Mouse (Mus musculus) adrenal gland, postnatal 14 days (tissue): ENCODE data around the gene Wnk2. TPM values are rescaled to one million over a fixed set of nuclear protein-coding genes. Genes with fewer than 3 reads are reported as not detected.
"Not testable (repeated sequence)": the region's sequence is repeated elsewhere in the genome, so short reads cannot be mapped to it uniquely, and the experiment has no call there.

Source experiments
- DNase-seq: peaks from one replicate; pipeline ENCODE4 v3.0.0; 2021; ENCODE audit warnings: mixed read lengths
- total RNA-seq: library from RNA; stranded (reverse); gene quantifications from 2 replicates; pipeline ENCODE4 v1.2.3, GENCODE M21; 2021

The Wnk2 gene
- total RNA-seq, 1 experiment from 2014 or later = 2.6 TPM

DNA sequence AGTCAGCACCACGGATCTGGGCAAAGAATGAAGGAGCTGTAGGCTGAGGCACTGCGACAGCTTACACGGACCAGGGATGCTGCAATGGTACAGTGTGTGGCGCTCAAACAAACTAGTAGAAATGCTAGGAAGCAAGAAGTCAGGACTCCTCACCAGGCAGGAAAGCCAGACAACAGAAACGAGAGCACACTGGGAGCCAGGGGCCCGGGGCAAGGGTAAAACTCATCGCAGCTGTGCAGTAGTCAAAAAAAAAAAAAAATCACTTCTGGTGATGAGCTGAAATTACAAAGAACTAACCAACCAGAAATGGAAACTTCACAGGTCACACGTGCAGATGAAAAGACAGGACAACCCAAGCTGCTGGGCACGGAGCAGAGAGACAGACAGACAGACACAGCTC, 55.2 kb downstream of the Wnk2 start:
- DNase-seq = no peak

GRCm38 (mm10) chr13:49090176-49090575, 57.6 kb downstream of the Wnk2 start:
- no peak for DNase-seq

- peak; percentile 67 for DNase-seq
These were observed 58.9 kb downstream of the Wnk2 start for GRCm38 (mm10) chr13:49088874-49089273.

DNA sequence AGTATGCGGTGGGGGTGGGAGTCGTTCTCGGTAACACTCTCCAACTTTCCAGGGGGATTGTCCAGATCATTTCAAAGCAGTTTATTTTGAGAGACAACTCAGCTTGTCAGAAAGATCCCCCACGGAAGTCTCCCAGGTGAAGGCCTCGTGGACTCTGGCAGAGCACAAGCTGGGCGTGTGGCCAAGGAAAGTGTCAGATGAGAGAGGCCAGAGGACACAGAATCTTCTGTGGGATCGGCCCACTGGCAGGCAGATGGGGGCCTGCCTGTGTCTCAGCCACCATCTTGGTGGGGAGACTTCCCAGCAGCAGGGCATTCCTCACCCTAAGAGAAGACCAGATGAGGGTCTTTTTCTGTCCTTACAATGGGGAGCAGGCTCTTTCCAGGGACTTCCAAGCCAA, 60.4 kb downstream of the Wnk2 start:
- DNase-seq = peak; percentile 71

DNA sequence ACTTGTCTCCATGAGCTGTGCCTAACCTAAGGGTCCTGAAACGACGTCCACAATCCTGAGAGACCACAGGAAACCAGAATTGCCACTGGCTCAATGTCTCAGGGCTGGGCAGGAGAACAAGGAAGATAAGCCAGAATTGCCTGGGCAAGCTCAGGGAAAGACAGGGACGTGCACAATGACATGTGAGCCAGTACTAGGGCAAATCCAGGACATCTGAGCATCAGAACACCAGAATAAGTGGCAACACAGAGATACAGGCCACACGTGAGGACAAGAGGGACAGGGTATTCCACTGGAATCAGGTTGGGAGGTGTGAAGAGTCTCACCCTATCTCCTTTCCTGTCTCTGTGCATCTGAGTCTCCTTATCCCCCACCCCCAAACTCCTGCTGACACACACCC, 61.4 kb downstream of the Wnk2 start:
- no peak for DNase-seq

DNA sequence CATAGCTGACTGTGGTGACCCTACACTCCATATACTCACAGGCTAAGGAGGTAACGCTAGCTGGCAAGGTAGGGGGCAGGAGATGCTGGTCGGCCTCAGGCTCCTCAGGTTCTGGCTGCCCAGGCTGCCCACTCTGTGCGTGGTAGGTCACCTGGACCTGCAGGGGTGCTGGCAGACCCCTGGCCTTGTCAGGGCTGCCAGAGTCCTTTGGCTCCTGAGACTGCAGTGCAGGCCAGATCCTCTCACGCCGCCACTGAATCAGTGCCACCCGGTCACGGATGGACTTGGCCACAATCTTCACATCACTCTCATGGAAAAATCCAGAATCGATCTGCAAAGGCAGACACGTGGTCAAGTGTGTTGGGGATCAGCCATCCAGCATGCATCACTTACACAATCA, 62.6 kb downstream of the Wnk2 start:
- no peak for DNase-seq

DNA sequence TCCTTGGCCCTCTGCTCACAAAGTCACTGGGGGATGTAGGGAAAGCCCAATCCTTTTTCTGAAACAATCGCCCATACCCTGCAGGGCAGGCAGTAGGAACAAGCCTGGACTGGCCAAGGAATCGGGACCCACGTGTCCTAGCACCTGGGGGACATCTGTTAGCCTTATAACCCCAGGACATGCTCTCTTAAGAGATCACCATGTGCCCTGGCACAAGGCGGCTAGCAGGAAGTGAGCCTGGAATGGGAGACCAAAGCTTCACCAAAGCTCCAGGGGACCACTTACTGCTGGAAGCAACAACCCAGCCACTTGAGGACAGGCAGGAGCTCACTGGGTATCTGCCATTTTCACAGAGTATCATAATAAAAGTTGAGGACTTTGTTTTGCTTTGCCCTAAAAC, 63.0 kb downstream of the Wnk2 start:
- no peak for DNase-seq

- no peak for DNase-seq
These were observed 63.9 kb downstream of the Wnk2 start for GRCm38 (mm10) chr13:49083941-49084340.

DNA sequence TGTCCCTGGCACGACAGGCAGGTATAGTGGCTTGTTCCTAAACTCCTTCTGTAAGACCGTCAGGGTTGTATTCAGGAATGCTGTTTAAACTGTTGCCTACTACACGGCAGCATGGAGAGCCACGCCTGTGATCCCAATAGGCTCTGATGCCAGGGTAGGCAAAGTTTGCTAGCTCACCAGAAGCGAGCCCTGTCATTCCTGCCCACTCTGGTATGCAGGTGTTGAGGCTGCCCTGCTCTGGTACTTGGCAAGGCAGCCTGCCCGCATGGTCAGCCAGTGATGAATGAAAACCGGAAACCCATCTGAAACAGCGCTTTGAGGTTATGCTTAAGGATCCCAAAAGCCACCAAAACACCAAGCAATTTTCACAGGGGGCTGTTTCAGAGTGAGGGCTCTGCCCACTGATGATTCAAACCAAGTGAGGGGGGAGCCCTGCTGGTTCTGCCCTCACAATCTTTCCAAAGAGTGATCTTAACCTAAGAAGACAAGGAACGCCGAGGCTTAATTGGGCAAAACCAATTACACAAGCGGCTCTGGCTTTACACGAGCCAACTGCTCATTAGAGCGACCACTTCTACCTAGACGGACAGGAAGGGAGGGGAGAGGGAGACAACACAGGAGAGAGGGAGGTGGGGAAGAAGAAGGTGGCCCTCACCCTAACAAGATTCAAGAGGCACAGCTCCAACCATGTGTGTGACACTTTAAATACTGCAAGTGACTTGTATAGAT, 65.5 kb downstream of the Wnk2 start:
- no peak for DNase-seq

- DNase-seq = no peak
These were observed 71.6 kb downstream of the Wnk2 start for GRCm38 (mm10) chr13:49076196-49076595.

GRCm38 (mm10) chr13:49075377-49075776, 72.4 kb downstream of the Wnk2 start:
- no peak for DNase-seq

DNA sequence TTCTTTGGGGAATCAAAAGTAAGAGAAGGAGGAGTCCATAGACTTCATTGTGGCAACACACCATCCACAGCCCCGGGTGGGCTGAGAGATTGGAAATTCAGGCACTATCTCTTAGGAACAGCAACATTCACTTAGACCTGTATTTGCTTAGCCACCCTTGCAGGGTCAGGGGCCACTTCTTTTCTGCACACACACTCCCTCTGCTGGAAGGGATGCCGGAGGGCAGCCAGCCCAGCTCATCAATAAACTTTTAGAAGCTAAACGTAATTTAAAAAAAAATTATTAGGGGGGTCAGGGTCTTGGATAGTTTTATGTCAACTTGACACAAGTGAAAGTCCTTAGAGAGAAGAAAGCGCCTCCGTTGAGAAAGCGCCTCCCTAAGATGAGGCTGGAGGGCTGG, 74.5 kb downstream of the Wnk2 start:
- no peak for DNase-seq

GRCm38 (mm10) chr13:49071861-49072260, 76.0 kb downstream of the Wnk2 start:
- DNase-seq = no peak

GRCm38 (mm10) chr13:49069979-49070378, 77.8 kb downstream of the Wnk2 start:
- no peak for DNase-seq

DNA sequence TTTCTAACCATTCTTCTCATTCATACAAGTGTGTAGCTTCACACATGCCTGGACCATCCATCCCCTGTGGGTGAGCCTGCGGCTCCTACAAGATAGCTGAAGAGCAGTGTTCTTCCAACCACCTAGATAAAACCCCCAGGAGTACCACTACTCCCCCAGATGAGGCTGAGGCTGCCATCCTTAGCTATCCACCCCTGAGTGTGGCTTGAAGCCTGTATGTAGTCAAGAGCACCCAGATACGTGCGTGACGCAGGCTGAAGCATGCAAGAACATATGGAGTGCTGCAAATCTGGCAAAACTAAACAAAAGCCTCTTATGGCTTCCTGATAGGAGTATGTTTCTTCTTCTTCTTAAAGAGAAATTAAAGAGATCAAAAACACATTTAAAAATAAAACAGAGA, 78.4 kb downstream of the Wnk2 start:
- no peak for DNase-seq

- DNase-seq = no peak
These were observed 83.6 kb downstream of the Wnk2 start for GRCm38 (mm10) chr13:49064257-49064656.

- no peak for DNase-seq
These were observed 87.4 kb downstream of the Wnk2 start for GRCm38 (mm10) chr13:49060456-49060855.

DNA sequence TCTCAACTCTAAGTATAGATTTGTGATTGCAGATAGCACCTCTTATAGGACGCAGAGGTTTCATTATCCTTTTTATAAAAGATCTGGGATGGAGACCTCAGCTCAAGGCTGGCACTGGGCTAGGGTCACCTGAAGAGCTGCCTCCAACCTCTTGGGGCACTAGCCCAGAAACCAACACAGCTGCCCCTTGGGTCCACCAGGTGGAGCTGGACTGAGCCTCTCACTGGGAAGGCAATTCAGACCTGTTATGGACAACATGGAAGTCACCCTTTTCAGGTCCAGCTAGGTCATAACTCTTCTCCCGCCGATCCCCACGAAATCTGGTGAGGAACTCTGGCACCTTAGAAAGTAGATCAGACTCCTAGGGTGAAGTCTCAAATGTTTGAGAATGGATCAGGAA, 89.3 kb downstream of the Wnk2 start:
- peak; percentile 73 for DNase-seq

DNA sequence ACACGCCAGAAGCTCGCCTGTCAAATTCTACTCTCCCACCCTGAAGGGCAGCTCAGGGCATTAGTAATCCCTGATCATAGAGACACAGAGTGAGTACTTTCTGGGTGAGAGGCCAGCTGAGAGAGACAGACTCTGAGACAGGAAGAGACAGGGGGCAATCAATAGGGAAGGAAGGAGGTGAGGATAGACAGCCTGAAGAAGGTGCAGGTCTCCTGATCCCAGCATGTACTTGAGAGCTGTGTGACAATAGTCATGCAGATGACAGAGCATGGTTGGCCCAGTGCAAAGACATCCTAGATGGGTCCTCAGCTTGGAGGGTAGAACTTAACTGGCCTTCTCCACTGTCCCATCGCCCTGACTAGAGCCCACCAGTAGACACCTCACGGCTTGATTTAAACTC, 91.5 kb downstream of the Wnk2 start:
- no peak for DNase-seq

DNA sequence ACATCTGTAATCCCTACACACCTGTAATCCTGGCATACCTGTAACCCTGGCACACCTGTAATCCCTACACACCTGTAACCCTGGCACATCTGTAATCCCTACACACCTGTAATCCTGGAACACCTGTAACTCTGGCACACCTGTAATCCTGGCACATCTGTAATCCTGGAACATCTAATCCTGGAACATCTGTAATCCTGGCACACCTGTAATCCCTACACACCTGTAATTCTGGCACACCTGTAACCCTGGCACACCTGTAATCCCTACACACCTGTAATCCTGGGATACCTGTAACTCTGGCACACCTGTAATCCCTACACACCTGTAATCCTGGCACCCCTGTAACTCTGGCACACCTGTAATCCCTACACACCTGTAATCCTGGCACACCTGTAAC, 93.1 kb downstream of the Wnk2 start:
- DNase-seq = not testable (repeated sequence)

DNA sequence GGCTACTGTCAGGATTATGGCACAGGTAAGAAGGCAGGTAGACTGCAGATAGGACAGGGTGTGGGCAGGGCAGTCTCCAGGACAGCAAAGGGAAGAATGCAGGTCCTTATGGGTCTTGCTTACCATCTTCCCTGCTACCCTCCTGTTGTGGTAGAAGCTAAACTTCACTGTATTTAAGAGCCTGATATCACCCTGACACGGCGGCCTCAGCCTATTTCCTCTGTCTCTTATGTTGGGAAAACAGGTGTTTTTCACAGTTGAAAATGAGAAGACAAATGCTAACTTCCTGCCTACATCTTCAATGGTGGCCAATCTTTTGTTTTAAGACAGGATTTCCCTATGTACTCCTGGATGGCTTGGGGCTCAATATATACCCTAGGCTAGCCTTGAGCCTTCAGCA, 94.5 kb downstream of the Wnk2 start:
- no peak for DNase-seq

GRCm38 (mm10) chr13:49052512-49052911, 95.3 kb downstream of the Wnk2 start:
- DNase-seq = peak; percentile 42

GRCm38 (mm10) chr13:49047393-49047792, 100.4 kb downstream of the Wnk2 start:
- no peak for DNase-seq

DNA sequence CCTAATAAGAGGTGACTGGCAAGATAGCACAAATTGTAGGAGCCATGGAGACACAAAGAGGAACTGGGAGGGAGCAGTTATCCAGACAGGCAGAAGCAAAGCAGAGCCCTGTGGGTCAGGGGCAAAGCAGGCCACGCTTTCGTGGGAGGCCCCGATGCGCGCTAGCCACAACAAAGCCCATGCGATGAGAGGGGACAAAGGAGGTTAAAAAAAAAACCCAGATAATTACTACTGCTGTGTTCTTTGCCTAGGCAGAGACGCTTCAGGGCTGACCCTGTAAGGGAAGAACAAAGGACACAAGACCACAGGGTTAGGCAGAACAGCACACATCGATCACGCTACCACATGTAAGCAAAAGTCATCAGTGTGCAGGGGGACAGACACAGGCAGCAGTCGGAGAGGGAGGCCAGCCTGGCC, 103.7 kb downstream of the Wnk2 start:
- DNase-seq = no peak

DNA sequence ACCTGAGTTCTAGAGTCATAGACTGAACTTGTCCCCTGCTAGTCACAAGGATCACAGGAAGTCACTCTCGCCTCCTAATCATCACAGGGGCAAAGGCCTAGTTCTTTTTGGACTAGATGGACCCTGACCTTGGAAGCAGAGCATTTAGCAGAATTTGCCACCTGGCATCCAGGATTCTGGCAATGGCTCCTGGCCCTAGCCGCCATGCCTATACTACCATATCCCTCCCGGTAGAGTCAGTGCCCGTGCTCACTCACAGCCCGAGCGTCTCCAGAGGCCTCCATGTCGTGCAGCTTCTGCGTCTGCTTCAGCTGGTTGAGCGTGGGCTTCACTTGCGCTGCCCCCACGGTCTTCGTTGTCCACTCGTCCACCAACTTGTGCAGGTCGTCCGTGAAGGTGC, 105.4 kb downstream of the Wnk2 start:
- DNase-seq = no peak
